Mouse (Mus musculus) layer of hippocampus, adult 9-11 months (tissue): Measurements from ENCODE around the gene Gria4.
A peak's percentile ranks its signal among the peaks of the same experiment; 100 is the strongest.
"Not testable (repeated sequence)": the region's sequence is repeated elsewhere in the genome, so short reads cannot be mapped to it uniquely, and the experiment has no call there.

Source experiments
- DNase-seq: peaks from one replicate; pipeline ENCODE4 v3.0.0; 2022

Gene Gria4

GRCm38 (mm10) chr9:4795544-4796288 lies at the start of gene Gria4:
TSS of gene Gria4 (minus strand) at chr9:4796234.
- peak; percentile 75 for DNase-seq

DNA sequence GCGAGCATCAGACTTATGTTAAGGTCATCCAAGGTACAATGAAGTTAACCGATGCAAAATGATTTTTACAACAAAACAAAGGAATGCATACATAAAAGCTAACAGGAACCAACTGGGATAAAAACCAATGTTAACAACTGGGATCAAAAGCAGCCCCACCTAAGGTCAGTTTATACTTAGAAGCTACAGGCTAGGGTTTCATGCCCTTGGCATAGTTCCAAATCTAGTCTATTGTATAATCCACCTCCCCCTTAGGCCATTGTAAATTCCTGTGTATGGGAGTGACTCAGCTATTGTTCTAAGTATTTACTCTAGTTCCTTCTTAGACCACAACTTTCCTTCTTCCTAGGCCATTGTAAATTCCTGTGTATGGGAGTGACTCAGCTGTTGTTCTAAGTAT lies 14.9 kb upstream of the Gria4 start:
- not testable (repeated sequence) for DNase-seq

GRCm38 (mm10) chr9:4803151-4803755 lies 7.2 kb upstream of the Gria4 start:
- no peak for DNase-seq

DNA sequence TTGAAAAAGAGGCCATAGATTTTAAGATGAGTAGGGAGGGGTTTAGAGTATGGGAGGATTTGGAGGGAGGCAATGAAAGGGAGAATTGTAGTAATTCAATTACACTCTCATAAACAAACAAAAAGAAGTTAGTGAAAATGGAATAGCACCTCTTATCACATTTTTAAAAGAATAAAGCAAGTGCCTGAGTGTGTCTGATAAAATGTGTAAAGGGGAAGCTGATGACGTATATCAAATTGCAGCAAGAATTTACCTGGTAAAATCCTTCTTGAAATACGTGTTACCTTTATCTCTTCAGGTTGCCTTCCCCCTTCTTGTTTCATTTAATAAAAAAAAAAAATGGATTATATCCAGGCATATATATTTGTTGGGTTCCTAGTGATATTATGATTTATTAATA lies 1.4 kb upstream of the Gria4 start:
- DNase-seq = no peak

- DNase-seq = no peak
Measured at GRCm38 (mm10) chr9:4796289-4796645, 233 bp upstream of the Gria4 start.

- no peak for DNase-seq
Measured at GRCm38 (mm10) chr9:4795075-4795474, 959 bp downstream of the Gria4 start.

DNA sequence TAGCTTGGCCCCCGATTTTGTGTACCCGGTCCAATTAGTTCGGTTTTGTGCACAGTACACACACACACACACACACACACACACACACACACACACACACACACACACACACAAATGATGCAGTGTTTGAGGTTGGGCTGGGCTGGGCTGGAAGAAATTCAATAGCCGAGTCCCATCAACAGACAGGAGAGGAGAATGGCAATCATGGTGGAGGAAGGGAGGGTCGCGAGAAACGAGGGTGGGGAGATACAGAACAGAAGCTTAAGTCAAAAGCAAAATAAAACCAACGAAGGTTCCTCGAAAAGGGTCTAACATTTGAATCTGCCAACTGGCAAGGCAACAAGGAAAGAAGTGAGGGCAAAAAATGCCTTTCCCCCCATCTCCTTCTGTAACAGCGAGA lies 1.6 kb downstream of the Gria4 start:
- no peak for DNase-seq

DNA sequence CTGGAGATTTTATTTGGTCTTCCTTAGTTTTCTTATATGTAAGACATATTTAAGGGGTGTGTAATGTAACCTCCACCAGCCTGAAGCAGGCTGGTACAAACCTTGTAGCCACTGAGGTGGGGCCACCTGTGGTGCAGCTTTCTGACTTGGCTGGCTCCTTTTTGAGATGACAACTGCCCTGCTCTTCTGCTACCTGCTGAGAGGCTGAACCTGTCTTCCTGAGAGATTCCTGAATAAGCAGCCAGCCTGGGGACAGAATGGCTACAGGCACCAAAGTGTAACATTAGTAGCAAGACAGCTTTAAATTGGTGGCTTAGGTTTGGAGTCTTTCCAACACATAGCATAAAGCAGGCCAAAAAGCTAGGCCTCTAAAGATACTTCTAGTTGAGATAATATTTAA lies 46.6 kb downstream of the Gria4 start:
- not testable (repeated sequence) for DNase-seq

DNA sequence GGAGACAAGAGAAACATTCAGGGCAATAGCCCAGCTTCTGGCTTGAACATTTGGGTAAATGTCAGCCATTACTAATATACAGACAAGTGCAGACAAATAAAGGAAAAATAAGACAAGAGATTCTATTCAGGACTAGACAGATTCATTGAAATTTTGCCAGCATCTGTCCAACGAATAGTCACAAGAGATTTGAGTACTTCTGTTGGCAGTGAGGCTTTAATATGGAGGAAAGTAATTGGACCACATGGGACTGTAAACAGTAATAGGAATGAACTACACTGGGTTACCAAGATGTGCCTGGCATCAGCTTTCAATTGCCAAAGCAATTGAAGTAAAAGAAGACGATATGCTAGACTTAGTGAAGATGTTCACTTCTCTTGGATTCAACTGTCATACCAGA lies 81.9 kb downstream of the Gria4 start:
- DNase-seq = no peak

DNA sequence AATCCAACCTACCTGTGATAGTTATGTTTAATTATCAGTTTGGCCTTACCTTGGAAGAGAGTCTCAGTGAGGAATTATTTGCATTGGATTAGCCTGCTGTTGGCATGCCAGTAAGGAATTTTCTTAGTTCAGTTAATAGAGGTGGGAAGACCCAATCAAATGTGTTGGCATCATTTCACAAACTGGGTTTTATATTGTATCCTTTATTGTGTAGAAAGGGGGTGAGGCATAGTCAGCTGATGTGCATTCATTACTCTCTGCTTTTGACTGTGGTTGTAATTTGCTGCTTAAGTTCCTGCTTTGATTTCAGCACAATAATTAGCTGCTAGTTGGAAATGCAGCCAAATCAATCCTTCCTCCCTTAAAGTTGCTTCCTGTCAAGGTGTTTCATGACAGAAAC lies 83.7 kb downstream of the Gria4 start:
- DNase-seq = no peak

DNA sequence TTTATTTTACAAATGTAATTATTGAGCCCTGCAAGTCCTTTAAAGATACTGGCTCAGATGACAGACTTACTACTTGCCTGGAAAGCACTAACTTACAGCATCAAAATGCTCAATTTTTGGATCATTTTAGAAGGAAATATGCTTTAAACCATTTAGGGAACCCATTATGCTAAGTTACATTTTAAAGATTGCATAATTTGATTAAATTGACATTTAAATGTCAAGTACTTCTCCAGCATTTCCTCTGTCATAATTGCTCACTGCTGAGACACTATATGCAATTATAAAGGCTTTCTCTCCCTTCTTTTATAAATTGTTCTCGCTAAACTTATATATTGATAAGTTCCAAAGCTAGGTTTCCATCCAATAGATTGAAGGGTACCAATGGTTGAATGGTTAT lies 108.9 kb downstream of the Gria4 start:
- no peak for DNase-seq

- no peak for DNase-seq
Measured at GRCm38 (mm10) chr9:4680244-4680643, 115.8 kb downstream of the Gria4 start.

DNA sequence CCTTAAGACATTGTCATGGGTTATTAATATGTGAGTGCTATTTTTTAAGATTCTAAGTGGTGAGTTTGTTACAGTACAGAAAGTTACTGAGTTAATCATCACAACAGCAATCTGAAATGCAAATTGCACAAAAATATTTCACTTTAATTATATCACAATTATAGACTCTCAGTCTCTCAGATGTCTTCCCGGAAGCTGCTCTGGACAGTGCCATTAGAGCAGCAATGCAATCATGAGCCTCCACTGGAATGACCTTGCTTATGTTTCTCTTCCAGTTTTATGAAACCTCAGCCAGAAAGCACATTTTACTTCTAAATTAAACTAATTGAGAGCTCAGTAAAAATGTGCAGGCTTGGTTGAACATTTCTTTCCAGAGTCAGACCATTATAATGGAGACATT lies 116.9 kb downstream of the Gria4 start:
- DNase-seq = no peak

DNA sequence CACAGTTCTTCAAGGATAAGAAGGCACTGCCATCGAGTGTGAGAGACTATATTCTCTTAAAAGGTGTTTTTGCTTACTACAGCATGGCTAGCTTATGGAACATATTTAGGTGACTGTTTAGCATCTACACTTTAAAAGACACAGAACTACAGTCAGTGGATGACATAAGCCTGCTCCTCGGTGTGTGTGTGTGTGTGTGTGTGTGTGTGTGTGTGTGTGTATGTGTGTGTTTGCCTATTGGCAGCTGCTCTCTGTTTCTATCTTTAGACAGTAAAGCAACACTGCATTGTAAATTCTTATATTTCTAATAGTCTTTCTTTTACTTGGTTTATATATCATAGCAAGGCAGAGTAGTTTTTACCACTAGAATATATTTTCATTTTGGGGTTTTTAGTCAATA lies 130.3 kb downstream of the Gria4 start:
- no peak for DNase-seq

- no peak for DNase-seq
Measured at GRCm38 (mm10) chr9:4662421-4662820, 133.6 kb downstream of the Gria4 start.

GRCm38 (mm10) chr9:4658951-4659350 lies 137.1 kb downstream of the Gria4 start:
- no peak for DNase-seq

DNA sequence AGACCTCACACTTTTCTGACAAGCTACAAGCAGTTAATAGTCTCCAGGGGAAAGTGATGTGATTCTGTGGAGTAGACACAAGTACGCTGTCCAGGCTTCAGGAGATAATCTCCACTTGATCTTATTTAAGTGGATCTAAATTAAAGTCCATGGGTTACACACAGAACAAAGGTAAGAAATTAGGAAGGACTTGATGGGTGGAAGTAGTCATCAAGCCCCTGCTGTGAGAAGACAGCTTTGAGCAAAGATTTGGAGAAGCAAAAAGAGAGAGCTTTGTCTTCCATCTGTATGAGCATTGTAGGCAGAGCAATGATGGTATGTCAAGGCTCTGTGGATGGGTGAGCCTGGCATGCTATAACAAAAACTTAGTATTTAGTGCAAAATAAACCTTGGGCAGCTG lies 141.7 kb downstream of the Gria4 start:
- DNase-seq = no peak

- peak; percentile 32 for DNase-seq
Measured at GRCm38 (mm10) chr9:4639192-4639900, 156.7 kb downstream of the Gria4 start.

DNA sequence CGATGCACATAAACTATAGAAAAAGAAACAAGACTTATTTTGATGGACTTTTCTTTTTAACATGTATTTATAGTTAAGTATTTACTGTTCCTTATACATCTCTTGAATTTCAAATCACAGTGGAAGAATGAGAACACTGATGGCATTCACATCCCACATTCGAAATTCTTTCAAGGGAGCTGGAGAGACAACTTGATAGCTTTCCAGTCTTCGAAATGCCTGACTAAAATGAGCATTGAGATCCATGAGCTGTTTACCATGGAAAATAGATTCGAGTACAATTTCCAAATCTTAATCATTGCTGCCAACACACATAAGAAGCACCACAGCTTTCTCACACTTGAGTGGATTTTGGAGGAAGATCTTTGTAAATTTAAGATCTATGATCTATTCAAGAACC lies 164.1 kb downstream of the Gria4 start:
- DNase-seq = no peak

DNA sequence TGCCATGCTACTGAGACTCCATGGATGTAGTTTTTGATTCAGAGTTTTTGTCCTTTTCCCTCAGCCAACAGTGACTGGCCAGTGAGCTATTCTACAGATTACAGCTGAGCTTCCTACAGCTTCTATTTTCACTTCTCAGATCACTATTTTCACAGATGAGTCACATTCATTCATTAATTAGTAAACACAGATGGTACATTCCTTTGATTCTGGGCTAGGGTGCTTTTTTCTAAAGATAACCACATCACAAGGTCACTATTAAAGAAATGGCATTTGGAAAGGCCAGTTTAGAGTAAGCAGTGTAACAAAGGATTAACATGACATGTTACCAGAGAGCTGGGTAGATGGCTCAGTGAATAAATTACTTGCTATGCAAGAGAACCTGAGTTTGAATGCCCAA lies 180.7 kb downstream of the Gria4 start:
- DNase-seq = no peak

DNA sequence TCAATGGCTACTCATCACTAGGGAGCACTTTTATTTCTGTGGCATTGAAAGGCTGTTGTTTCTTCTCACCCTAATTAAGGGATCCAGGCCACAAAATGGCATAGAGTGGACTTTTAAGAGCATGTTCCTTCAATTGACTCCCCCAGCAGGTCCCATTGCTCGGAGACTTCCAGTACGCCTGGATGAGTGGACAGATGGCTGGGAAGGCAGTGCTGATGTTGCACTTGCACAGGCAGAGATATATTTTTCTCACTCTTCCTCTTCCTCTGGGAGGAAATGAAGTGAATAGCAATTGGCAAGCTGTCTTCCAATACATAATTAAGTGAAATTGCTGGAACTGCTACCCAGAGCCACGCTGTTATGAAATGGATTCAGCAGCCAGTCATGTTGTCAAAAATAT lies 190.7 kb downstream of the Gria4 start:
- DNase-seq = no peak

GRCm38 (mm10) chr9:4604236-4604635 lies 191.8 kb downstream of the Gria4 start:
- no peak for DNase-seq

DNA sequence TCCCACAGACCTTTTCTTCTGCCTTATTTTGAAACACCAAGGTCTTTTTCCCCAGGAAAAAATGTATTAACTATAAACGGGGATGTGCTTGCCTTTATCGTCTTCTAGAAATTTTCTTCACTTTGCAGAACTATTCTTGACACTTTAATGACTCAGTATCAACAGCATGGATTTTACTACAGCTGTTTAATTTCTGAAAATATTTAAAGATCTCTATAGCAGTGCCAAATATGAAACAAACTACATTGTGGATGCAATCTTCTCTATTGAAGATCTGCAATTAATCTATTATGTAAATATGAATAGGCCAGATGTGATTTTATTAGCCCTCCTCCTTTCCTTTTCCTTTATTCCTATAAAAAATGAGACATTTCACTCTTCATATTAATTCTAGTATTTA lies 194.2 kb downstream of the Gria4 start:
- no peak for DNase-seq

GRCm38 (mm10) chr9:4573596-4573995 lies 222.4 kb downstream of the Gria4 start:
- no peak for DNase-seq
